Mouse (Mus musculus): ENCODE measurements around the gene Flt3l.
"Not testable (repeated sequence)": the region's sequence is repeated elsewhere in the genome, so short reads cannot be mapped to it uniquely, and the experiment has no call there.

Flt3l gene

GRCm38 (mm10) chr7:45100046-45100445 lies 36.2 kb downstream of the Flt3l start:
- no peak for DNase-seq (ENCODE audit: low read depth, low spot score)

- DNase-seq (ENCODE audit: low read depth, low spot score) = no peak
Measured at GRCm38 (mm10) chr7:45098541-45099240, 37.5 kb downstream of the Flt3l start.

GRCm38 (mm10) chr7:45097479-45097878 lies 38.8 kb downstream of the Flt3l start:
- no peak for DNase-seq (ENCODE audit: low read depth, low spot score)

- DNase-seq (ENCODE audit: low read depth, low spot score) = not testable (repeated sequence)
Measured at GRCm38 (mm10) chr7:45095965-45096364, 40.3 kb downstream of the Flt3l start.

- no peak for DNase-seq (ENCODE audit: low read depth, low spot score)
Measured at GRCm38 (mm10) chr7:45095367-45095766, 40.9 kb downstream of the Flt3l start.

- DNase-seq (ENCODE audit: low read depth, low spot score) = no peak
Measured at GRCm38 (mm10) chr7:45094121-45094520, 42.1 kb downstream of the Flt3l start.

GRCm38 (mm10) chr7:45093516-45093905 lies 42.7 kb downstream of the Flt3l start:
- no peak for DNase-seq (ENCODE audit: low read depth, low spot score)

GRCm38 (mm10) chr7:45092828-45093515 lies 43.3 kb downstream of the Flt3l start:
- no peak for DNase-seq (ENCODE audit: low read depth, low spot score)

- peak; percentile 88 for DNase-seq (ENCODE audit: low read depth, low spot score)
Measured at GRCm38 (mm10) chr7:45092048-45092447, 44.2 kb downstream of the Flt3l start, which contains the start of gene Rcn3. Gene Rcn3 (minus strand): TSS chr7:45092221.

GRCm38 (mm10) chr7:45091001-45091990 lies 44.9 kb downstream of the Flt3l start:
- DNase-seq (ENCODE audit: low read depth, low spot score) = no peak

- DNase-seq (ENCODE audit: low read depth, low spot score) = no peak
Measured at GRCm38 (mm10) chr7:45090251-45090977, 45.8 kb downstream of the Flt3l start.

GRCm38 (mm10) chr7:45088597-45088996 lies 47.6 kb downstream of the Flt3l start:
- DNase-seq (ENCODE audit: low read depth, low spot score) = no peak

- DNase-seq (ENCODE audit: low read depth, low spot score) = no peak
Measured at GRCm38 (mm10) chr7:45086084-45086483, 50.1 kb downstream of the Flt3l start.

- DNase-seq (ENCODE audit: low read depth, low spot score) = no peak
Measured at GRCm38 (mm10) chr7:45083300-45083890, 52.8 kb downstream of the Flt3l start.

- DNase-seq (ENCODE audit: low read depth, low spot score) = no peak
Measured at GRCm38 (mm10) chr7:45082401-45083299, 53.6 kb downstream of the Flt3l start.

GRCm38 (mm10) chr7:45081016-45081415 lies 55.2 kb downstream of the Flt3l start:
- no peak for DNase-seq (ENCODE audit: low read depth, low spot score)

GRCm38 (mm10) chr7:45079856-45080255 lies 56.4 kb downstream of the Flt3l start:
- DNase-seq (ENCODE audit: low read depth, low spot score) = peak; percentile 86

All from skeletal muscle tissue, adult 2 months (tissue).